Mouse (Mus musculus): ENCODE data around the gene Dnah9. TPM values are rescaled to one million over a fixed set of nuclear protein-coding genes. Genes with fewer than 3 reads are reported as not detected.

Dnah9 gene
- total and polyA plus RNA-seq, 2 experiments: under 0.01 TPM; not detected in 1

DNA sequence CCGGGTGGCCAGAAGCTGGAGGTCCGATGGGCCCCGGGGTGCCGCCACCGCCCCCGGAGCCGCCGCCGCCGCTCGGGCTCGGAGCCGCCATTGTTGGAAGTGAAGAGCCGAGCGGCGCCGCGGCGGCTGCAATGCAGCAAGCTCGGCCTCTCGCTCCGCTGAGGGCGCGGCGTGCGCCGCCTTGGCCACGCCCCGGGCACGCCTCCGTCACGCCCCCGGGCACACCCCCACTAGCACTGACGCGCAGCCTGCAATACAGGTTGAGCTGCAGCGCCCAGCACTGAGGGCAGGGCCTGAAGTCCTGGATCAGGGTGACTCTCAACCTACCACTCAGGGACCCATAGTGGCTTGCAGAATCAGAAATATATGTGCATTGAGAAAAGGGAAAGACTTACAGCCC lies 380.2 kb downstream of the Dnah9 start, which contains the start of gene Map2k4:
Gene Map2k4 (minus strand): TSS at position 144 of the 400 bp plus-strand sequence.
- 1% methylated on average over 36 of the region's 36 CpGs for WGBS
- Histone ChIP-seq H3K36me3 (ENCODE audit: control insufficient read depth, insufficient read depth, low read length) (no peaks in the 10 kb centered on the region), H3K4me3 (ENCODE audit: insufficient read depth, low read depth, low read length) (peak within 1 kb of the TSS; percentile 97), H3K27me3 (ENCODE audit: control insufficient read depth, insufficient read depth, low read length) (no peaks in the 10 kb centered on the region), H3K4me1 (ENCODE audit: control insufficient read depth, insufficient read depth, low read length) (peaks cover 7% of the 10 kb centered on the region), H3K9ac (ENCODE audit: low read depth, low read length) (peak within 1 kb of the TSS; percentile 98), H3K79me2 (ENCODE audit: control insufficient read depth, insufficient read depth, low read length) (peaks cover 26% of the 10 kb centered on the region), H3K27ac (replicated peaks; ENCODE audit: insufficient read depth, low read depth, low read length) (peak within 1 kb of the TSS; percentile 69)
- DNase-seq (ENCODE audit: extremely low read depth, low read depth, low spot score): peak; percentile 78
- no peak for TF ChIP-seq CTCF (IDR thresholded peaks at IDR 0.05; ENCODE audit: low read depth, low read length)
- TF ChIP-seq POLR2A (IDR thresholded peaks at IDR 0.05; ENCODE audit: extremely low read depth, insufficient read depth, low read length): peak; percentile 93

DNA sequence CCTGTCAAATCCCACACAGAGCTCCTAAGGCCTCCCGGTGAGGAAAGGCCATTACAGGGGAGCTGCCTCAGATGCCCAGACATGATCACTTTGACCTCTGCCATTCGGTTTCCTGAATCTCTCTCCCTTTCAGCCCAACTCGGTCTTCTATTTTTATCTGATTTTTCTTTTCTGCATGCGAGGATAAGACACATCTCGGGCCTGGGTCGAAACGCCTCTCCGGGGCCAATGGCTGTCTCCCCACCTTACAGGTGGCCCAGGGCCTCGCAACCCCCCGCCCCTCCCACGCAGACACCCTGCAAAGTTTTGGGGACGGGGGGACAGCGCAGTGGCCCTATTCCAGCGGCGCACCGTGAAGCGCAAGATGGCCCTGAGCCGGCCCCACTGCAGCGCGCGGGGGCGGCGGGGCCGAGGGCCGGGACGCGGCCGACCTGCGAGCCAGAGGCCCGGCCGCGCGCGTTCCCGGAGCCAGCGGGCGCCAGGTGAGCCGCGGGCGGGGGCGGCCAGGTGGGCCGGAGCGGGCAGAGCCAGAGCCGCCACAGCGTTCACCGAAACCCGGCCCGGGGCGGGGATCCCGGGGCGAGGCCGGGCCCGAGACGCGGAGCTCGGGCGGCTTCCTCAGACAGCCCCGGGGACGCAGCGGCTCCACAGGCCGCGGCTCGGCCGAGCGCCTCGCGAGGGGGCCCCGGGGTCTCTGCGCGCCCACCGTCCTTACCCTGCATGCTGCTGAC lies 380.8 kb downstream of the Dnah9 start:
- peak overlapping the region; percentile 98 for H3K9ac ChIP-seq (ENCODE audit: low read depth, low read length)
- H3K36me3 ChIP-seq (ENCODE audit: control insufficient read depth, insufficient read depth, low read length): no peaks in the 10 kb centered on the region
- peak overlapping the region; percentile 97 for H3K4me3 ChIP-seq (ENCODE audit: insufficient read depth, low read depth, low read length)
- H3K27ac ChIP-seq (replicated peaks; ENCODE audit: insufficient read depth, low read depth, low read length): peak overlapping the region; percentile 69
- no peaks in the 10 kb centered on the region for H3K27me3 ChIP-seq (ENCODE audit: control insufficient read depth, insufficient read depth, low read length)
- no peak for TF ChIP-seq POLR2A (IDR thresholded peaks at IDR 0.05; ENCODE audit: extremely low read depth, insufficient read depth, low read length)
- TF ChIP-seq CTCF (IDR thresholded peaks at IDR 0.05; ENCODE audit: low read depth, low read length): no peak
- H3K79me2 ChIP-seq (ENCODE audit: control insufficient read depth, insufficient read depth, low read length): peaks cover 27% of the 10 kb centered on the region
- WGBS: under 1% methylated on average over 70 of the region's 71 CpGs
- peak; percentile 31 for DNase-seq (ENCODE audit: extremely low read depth, low read depth, low spot score)
- H3K4me1 ChIP-seq (ENCODE audit: control insufficient read depth, insufficient read depth, low read length): peaks cover 7% of the 10 kb centered on the region

DNA sequence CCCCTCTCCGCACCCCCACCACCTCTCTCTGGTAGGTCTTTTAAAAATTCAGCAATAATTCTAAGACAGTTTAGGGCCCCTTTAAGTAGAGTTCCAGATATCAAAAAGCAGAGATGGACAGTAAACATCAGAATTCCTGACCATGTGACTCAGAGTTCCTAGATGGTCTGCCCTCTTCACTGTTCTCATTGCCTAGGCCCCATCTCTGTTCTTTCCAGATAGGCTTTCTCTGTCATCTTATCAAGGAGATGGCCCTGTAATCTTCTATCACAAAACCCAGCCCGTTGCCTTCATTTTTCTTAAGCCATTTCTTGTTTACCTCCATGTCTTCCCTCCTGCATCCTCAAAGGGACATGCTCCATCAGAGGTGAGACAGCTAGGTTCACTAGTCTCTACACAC lies 382.2 kb downstream of the Dnah9 start:
- peaks cover 9% of the 10 kb centered on the region for H3K4me1 ChIP-seq (ENCODE audit: control insufficient read depth, insufficient read depth, low read length)
- no peak for TF ChIP-seq POLR2A (IDR thresholded peaks at IDR 0.05; ENCODE audit: extremely low read depth, insufficient read depth, low read length)
- no peak for TF ChIP-seq CTCF (IDR thresholded peaks at IDR 0.05; ENCODE audit: low read depth, low read length)
- H3K27me3 ChIP-seq (ENCODE audit: control insufficient read depth, insufficient read depth, low read length): no peaks in the 10 kb centered on the region
- no peak overlapping the region for H3K27ac ChIP-seq (replicated peaks; ENCODE audit: insufficient read depth, low read depth, low read length)
- H3K36me3 ChIP-seq (ENCODE audit: control insufficient read depth, insufficient read depth, low read length): no peaks in the 10 kb centered on the region
- peaks cover 36% of the 10 kb centered on the region for H3K79me2 ChIP-seq (ENCODE audit: control insufficient read depth, insufficient read depth, low read length)
- no peak overlapping the region for H3K9ac ChIP-seq (ENCODE audit: low read depth, low read length)
- no peak overlapping the region for H3K4me3 ChIP-seq (ENCODE audit: insufficient read depth, low read depth, low read length)
- DNase-seq (ENCODE audit: extremely low read depth, low read depth, low spot score): no peak
- 81% methylated on average over 2 of the region's 2 CpGs for WGBS

DNA sequence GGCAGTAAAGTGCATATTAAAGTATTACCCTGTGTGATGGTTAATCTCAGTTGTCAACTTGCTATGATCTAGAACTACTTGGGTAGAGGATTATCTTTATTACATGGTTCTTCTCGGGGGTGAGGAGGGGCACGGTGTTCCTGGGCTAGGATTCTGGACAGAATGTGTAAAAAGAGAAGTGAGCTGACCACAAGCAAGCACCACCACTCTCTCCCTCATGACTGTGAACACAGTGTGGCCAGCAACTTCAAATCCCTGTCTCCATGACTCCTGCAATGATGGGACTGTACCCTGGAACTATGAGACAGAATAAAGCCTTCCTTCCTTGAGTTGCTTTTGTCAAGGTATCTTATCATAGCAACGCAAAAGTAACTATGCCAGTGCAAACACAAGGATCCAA lies 386.8 kb downstream of the Dnah9 start:
- Histone ChIP-seq H3K4me1 (ENCODE audit: control insufficient read depth, insufficient read depth, low read length) (peaks cover 11% of the 10 kb centered on the region), H3K9ac (ENCODE audit: low read depth, low read length) (no peak overlapping the region), H3K36me3 (ENCODE audit: control insufficient read depth, insufficient read depth, low read length) (peaks cover 7% of the 10 kb centered on the region; the same call in 1 of the 2 replicates), H3K4me3 (ENCODE audit: insufficient read depth, low read depth, low read length) (no peak overlapping the region), H3K27ac (replicated peaks; ENCODE audit: insufficient read depth, low read depth, low read length) (no peak overlapping the region), H3K79me2 (ENCODE audit: control insufficient read depth, insufficient read depth, low read length) (peaks cover 38% of the 10 kb centered on the region), H3K27me3 (ENCODE audit: control insufficient read depth, insufficient read depth, low read length) (no peaks in the 10 kb centered on the region)
- 81% methylated on average over 3 of the region's 3 CpGs for WGBS
- TF ChIP-seq POLR2A (IDR thresholded peaks at IDR 0.05; ENCODE audit: extremely low read depth, insufficient read depth, low read length) (no peak), CTCF (IDR thresholded peaks at IDR 0.05; ENCODE audit: low read depth, low read length) (no peak)
- DNase-seq (ENCODE audit: extremely low read depth, low read depth, low spot score): no peak

Measured in liver, adult 2 months (tissue).